Mouse (Mus musculus): ENCODE measurements around the gene Cdc42bpg.

DNA sequence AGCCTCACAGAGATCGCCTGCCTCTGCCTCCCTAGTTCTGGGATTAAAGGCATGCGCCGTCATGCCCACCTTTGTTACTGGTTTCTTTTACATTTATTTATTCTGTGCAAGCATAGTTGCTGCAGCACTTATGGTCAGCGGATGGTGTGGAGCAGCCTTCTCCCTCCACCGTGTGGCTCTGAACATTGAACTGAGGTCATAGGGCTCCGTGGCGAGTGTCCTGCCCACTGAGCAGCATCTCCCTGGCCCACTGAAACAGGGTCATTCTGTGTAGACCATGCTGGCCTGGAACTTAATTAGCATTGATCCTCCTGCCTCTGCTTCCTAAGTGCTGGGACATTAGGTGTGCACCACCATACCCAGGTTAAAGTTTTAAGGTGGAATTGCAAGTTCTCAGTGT is 25.7 kb upstream of the Cdc42bpg start:
- TF ChIP-seq CTCF (IDR thresholded peaks at IDR 0.05; ENCODE audit: low read depth): no peak
- TF ChIP-seq EP300 (IDR thresholded peaks at IDR 0.05; ENCODE audit: low read depth): no peak

Data from liver, postnatal 0 days (tissue).